Mouse (Mus musculus) kidney, adult 11 months (tissue): ENCODE results near the gene Gstp3.

ENCODE experiments used
- DNase-seq: peaks from one replicate; pipeline ENCODE4 v3.0.0; 2022

The Gstp3 gene

GRCm38 (mm10) chr19:4036327-4037045 lies 22.9 kb downstream of the Gstp3 start:
- DNase-seq, result no peak

- no peak for DNase-seq
Measured at GRCm38 (mm10) chr19:4033742-4034141, 25.6 kb downstream of the Gstp3 start.

- peak; percentile 50 for DNase-seq
Measured at GRCm38 (mm10) chr19:4033298-4033697, 26.1 kb downstream of the Gstp3 start.

- no peak for DNase-seq
Measured at GRCm38 (mm10) chr19:4032668-4033067, 26.7 kb downstream of the Gstp3 start.

- no peak for DNase-seq
Measured at GRCm38 (mm10) chr19:4027576-4027975, 31.8 kb downstream of the Gstp3 start.

- no peak for DNase-seq
Measured at GRCm38 (mm10) chr19:4023185-4023584, 36.2 kb downstream of the Gstp3 start.

GRCm38 (mm10) chr19:4018743-4019583 lies 40.4 kb downstream of the Gstp3 start:
- DNase-seq, result peak; percentile 84

GRCm38 (mm10) chr19:4017921-4018587 lies 41.3 kb downstream of the Gstp3 start:
- no peak for DNase-seq

DNA sequence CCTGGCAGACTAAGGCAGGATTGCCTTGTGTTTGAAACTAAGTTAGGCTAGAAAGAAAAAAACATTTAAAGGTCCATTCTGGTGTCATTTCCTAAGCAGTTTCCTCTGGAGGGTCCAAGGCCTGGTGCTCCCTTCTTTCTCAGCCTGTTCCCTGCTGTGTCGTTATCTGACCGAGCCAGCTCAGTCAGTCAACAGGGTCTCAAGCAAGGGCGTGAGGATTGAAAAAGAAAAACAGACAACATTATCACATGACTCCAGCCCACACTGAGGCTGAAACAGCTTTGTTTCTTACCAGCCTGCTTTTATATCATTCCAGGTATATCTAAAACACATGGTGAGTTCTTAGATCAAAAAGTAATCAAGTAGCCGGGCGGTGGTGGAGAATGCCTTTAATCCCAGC lies 43.7 kb downstream of the Gstp3 start:
- no peak for DNase-seq

DNA sequence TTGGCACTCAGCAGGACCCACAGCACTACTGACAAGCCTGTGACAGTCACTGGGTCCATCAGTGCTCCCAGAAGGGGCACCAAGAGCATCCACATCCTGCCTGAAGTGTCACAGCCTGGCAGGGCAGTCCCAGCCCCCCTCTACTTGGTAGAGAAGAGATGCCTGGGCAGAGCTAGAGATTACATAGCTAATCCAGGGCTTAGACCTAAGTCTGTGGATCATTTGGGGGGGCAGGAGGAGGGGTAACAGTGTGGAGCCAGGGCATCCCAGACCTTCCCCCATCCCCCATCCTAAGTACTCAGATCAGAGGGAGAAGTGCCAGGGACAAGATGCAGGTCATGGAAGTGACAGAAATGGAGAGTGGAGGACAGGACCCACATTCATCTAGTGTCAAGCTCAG lies 44.6 kb downstream of the Gstp3 start:
- DNase-seq, result no peak

DNA sequence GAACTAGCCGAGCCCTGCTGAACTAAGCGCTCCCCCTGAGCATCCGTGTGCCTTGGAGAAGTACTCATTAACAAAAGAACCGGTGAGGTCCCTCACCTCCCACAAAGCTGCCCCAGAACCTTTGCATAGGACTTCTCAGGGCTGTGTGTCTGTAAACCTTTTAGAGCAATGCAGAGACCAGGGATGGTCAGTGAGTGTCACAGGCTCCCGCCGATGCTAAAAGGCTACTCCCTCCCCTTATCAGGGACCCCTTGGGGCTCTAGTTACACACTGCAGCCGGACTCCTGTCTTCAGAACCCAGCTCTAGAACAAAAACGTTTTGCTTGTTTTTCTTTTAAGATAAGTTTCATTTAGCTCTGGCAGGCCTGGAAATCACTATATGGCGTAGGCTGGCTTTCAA lies 46.3 kb downstream of the Gstp3 start:
- no peak for DNase-seq

DNA sequence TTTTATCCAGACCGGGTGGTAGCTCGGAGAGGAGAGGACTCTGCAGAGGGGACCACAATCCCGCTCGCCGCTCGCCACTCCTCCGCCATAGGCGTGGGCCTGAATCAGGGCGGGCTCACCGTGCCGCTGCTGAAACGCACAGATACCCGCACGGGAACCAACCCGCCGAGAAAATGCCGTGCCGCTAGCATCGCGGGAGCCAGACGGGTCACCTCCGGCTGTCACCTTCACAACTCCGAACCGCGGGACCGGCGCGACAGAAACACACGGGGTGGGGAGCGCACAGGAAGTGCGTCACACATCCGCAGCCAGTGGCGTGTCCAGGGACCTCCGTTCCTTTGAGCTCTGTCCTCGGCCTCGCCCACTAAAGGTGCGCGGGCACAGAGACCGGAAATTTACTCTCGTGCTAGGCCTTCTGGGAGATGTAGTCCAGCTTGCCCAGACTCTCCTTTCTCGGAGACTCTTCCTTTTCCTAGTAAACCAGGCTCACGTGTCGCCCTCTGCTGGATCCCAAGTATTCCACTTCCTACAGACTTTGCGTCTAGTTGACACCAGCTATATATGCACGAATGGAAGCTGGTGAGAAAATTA lies 46.8 kb downstream of the Gstp3 start, which contains the start of gene Ndufv1:
Gene Ndufv1 (minus strand): TSS at position 375 of the 591 bp plus-strand sequence.
- peak; percentile 99 for DNase-seq

DNA sequence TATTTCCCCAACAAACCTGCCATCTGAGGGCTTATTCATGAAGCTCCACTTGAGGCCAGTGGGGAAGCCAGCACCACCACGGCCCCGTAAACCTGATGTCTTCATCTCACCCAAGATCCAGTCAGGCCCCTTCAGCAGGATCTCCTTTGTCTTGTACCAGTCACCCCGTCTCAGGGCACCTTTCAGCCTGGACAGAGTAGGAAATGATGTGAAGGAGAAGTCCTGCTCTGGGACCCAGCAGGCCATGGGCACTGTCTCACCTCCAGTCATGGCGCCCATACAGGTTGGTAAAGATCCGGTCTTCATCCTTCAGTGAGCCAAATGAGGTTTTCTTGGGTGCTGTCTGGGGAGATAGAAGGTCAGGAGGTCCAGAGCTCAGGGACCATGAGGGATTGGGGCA lies 48.3 kb downstream of the Gstp3 start:
- no peak for DNase-seq
